Mouse (Mus musculus) gastrocnemius, postnatal 25 days (tissue): ENCODE data around the gene Pet100. TPM values are rescaled to one million over a fixed set of nuclear protein-coding genes. Genes with fewer than 3 reads are reported as not detected.

Experiments used
- total RNA-seq, 2 experiments: library from RNA; stranded (reverse); gene quantifications; 1 replicate in 1 of 2; 2 replicates in 1 of 2; pipeline ENCODE4 v1.2.3; 2021

The Pet100 gene
- total RNA-seq, 2 experiments from 2014 or later, result 89.9 to 106 TPM

Other genes with a start within 250 kb of the Pet100 start
- gene Arhgef18, start 228.5 kb upstream of the Pet100 start, total RNA-seq, result 10 to 100 TPM in 1 of 2 experiments, 1 to 10 TPM in 1; 10.0 to 10.5 TPM
- gene Pex11g, start 153.9 kb upstream of the Pet100 start, total RNA-seq, result 1 to 10 TPM; 2.5 to 3.1 TPM
- not detected for gene Tex45, start 150.7 kb upstream of the Pet100 start, total RNA-seq
- 10 to 100 TPM; 24.2 to 24.6 TPM for gene Zfp358, start 128.4 kb upstream of the Pet100 start, total RNA-seq
- gene Mcoln1, start 121.1 kb upstream of the Pet100 start, total RNA-seq, result 10 to 100 TPM; 18.6 to 20.4 TPM
- gene Pnpla6, start 106.2 kb upstream of the Pet100 start, total RNA-seq, result 10 to 100 TPM in 1 of 2 experiments, 1 to 10 TPM in 1; 8.3 to 11.8 TPM
- not detected for gene C330021F23Rik, start 53.6 kb upstream of the Pet100 start, total RNA-seq
- gene Camsap3, start 34.3 kb upstream of the Pet100 start, total RNA-seq, result under 1 TPM; 0.61 to 0.67 TPM
- gene Xab2, start 232 bp upstream of the Pet100 start, total RNA-seq, result 10 to 100 TPM in 1 of 2 experiments, 1 to 10 TPM in 1; 9.5 to 10.0 TPM
- gene Pcp2, start 4.0 kb downstream of the Pet100 start, total RNA-seq, result under 1 TPM in 1 of 2 experiments, not detected in 1; 0.67 TPM
- gene Stxbp2, start 9.4 kb downstream of the Pet100 start, total RNA-seq, result 1 to 10 TPM; 1.2 to 1.9 TPM
- 10 to 100 TPM in 1 of 2 experiments, under 1 TPM in 1; 0.97 to 24.5 TPM for gene Retn, start 34.2 kb downstream of the Pet100 start, total RNA-seq
- not detected for gene Mcemp1, start 44.2 kb downstream of the Pet100 start, total RNA-seq
- gene Fcor, start 50.8 kb downstream of the Pet100 start, total RNA-seq, result 1 to 10 TPM in 1 of 2 experiments, not detected in 1; 7.8 TPM
- gene Trappc5, start 54.8 kb downstream of the Pet100 start, total RNA-seq, result 10 to 100 TPM; 17.8 to 18.0 TPM
- gene Fcer2a, start 72.6 kb downstream of the Pet100 start, total RNA-seq, result under 1 TPM; 0.23 to 0.27 TPM
- not detected for gene Clec4g, start 99.1 kb downstream of the Pet100 start, total RNA-seq
- not detected for gene Cd209a, start 127.4 kb downstream of the Pet100 start, total RNA-seq
- not detected for gene Cd209e, start 232.8 kb downstream of the Pet100 start, total RNA-seq